Mouse (Mus musculus) embryonic fibroblast, embryonic 13.5 days (primary cell): ENCODE results near the gene Ccdc115.

ENCODE experiments used
- CTCF ChIP-seq: IDR thresholded peaks from 2 replicates; pipeline ENCODE4 v1.5.1; 2011; ENCODE audit warnings: mild to moderate bottlenecking, control low read depth, low read length, moderate library complexity, borderline replicate concordance; ENCODE audit not compliant: insufficient read depth
- POLR2A ChIP-seq: IDR thresholded peaks from 2 replicates; pipeline ENCODE4 v1.6.1; 2011; ENCODE audit warnings: low read depth, mild to moderate bottlenecking, control low read depth, low read length, moderate library complexity

GRCm38 (mm10) chr1:34487383-34487782 is 47.9 kb upstream of the Ccdc115 start:
- no peak for TF ChIP-seq CTCF
- TF ChIP-seq POLR2A = no peak
